Mouse (Mus musculus): Measurements from ENCODE around the gene S100a8. TPM values are rescaled to one million over a fixed set of nuclear protein-coding genes. Genes with fewer than 3 reads are reported as not detected.

Gene S100a8
- polyA plus RNA-seq (2012; rRNA removed), result 0.95 and 1.8 TPM in 2 replicates

DNA sequence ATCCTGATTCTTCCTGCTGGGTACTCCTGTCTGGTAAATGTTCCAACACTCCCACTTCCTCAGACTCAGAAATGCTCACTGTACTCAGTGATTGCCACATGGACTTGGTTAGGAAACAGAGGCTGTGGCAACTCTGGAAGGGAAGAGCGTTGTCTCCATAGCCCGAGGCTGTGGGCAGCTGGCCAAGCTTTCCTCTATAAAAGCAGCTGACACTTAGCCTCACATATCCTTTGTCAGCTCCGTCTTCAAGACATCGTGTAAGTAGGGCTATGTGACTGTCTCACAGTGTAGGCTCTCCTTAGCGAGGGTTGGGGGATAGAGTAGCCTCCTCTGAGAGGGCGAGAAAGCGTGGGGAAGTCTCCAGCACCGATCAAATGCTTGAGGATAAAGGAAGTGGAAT lies at the start of gene S100a8:
Gene S100a8, plus strand, starts transcription at position 133 of the 400 bp plus-strand sequence.
- H3K4me1 ChIP-seq (ENCODE audit: control insufficient read depth, insufficient read depth, low read length), result no peaks in the 10 kb centered on the region
- H3K4me3 ChIP-seq (ENCODE audit: insufficient read depth, low read length), result no peak within 1 kb of the TSS
- H3K27ac ChIP-seq (ENCODE audit: insufficient read depth, low read length), result no peak within 1 kb of the TSS
- TF ChIP-seq POLR2A (IDR thresholded peaks at IDR 0.05; ENCODE audit: extremely low read depth, insufficient read depth, low read length) (no peak), CTCF (IDR thresholded peaks at IDR 0.05; ENCODE audit: extremely low read depth, insufficient read depth, low read length) (no peak)

DNA sequence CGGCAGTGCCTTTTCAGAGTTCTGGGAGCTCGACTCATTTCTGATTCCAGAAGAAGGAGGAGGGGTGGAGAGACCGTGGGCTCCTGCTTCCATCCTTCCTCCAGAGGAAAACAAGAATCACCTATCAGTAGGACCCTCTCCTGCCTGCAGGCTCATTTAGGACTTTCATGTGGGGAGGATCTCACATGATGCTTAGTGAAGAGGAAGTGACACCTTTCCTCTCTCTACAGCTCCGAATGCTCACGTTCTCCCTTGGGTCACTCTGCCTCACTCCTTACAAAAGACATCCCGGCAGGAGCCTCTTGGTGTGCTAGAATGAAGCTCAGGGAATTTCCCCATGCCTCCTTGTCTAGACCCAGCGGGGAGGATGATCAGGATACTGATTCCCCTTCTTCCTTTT lies 47.2 kb upstream of the S100a8 start:
- Histone ChIP-seq H3K27ac (ENCODE audit: insufficient read depth, low read length) (no peak overlapping the region), H3K4me1 (ENCODE audit: control insufficient read depth, insufficient read depth, low read length) (no peaks in the 10 kb centered on the region; the same call in 1 of the 2 replicates), H3K4me3 (ENCODE audit: insufficient read depth, low read length) (no peak overlapping the region)
- TF ChIP-seq POLR2A (IDR thresholded peaks at IDR 0.05; ENCODE audit: extremely low read depth, insufficient read depth, low read length) (no peak), CTCF (IDR thresholded peaks at IDR 0.05; ENCODE audit: extremely low read depth, insufficient read depth, low read length) (no peak)

DNA sequence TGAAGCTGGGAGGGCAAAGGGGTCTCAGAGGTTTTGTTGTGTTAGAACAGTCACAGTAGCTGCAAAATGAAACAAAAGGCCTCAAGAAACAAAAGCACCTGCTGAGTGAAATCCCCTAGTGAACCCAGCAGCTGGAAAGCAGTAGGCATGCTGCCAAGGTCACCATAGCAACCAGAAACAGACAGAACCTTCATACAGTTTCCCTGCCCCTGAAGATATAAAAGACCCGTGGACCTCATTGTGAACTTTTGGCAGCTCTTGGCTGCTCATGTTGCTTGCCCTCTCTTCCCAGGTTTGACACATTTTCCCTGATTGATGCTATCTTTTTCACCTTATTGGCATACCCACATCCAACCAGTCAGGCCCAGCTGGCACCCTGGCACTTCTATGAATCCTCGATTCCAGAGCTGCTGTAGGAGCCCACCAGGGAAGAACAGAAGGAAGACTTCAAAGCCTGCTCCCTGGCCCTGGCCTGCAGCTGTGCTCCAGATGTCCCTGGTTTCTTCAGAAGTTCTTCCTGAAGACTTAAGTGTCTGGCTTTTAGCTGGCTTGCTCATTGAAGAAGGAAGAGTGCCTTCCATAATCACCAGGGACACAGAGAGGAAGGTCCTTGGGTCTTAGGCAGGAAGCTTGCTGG lies 45.2 kb upstream of the S100a8 start:
- Histone ChIP-seq H3K4me1 (ENCODE audit: control insufficient read depth, insufficient read depth, low read length) (no peaks in the 10 kb centered on the region; the same call in 1 of the 2 replicates), H3K27ac (ENCODE audit: insufficient read depth, low read length) (no peak overlapping the region), H3K4me3 (ENCODE audit: insufficient read depth, low read length) (no peak overlapping the region)
- TF ChIP-seq CTCF (IDR thresholded peaks at IDR 0.05; ENCODE audit: extremely low read depth, insufficient read depth, low read length) (no peak), POLR2A (IDR thresholded peaks at IDR 0.05; ENCODE audit: extremely low read depth, insufficient read depth, low read length) (no peak)

DNA sequence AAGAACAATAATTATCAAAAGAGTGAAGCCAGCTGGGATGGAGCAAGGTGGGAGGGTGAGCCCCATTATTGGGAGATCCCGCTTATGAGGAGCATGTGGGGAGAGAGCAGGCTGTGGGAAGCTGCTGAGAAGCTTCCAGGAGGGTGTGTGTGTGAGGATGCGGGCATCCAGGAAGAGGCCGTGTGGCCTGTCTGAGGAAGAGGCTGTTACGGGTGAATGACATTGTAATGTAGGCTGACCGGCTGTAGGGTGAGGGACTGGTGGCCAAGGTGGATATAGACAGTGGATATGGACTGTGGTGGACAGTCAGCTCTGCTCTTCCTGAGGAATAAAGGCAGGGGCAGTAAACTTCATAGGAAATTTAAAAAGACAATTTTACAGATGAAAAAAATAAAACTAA lies 43.3 kb upstream of the S100a8 start:
- Histone ChIP-seq H3K4me1 (ENCODE audit: control insufficient read depth, insufficient read depth, low read length) (no peaks in the 10 kb centered on the region; the same call in 1 of the 2 replicates), H3K27ac (ENCODE audit: insufficient read depth, low read length) (no peak overlapping the region), H3K4me3 (ENCODE audit: insufficient read depth, low read length) (no peak overlapping the region)
- no peak for TF ChIP-seq CTCF (IDR thresholded peaks at IDR 0.05; ENCODE audit: extremely low read depth, insufficient read depth, low read length)
- TF ChIP-seq POLR2A (IDR thresholded peaks at IDR 0.05; ENCODE audit: extremely low read depth, insufficient read depth, low read length), result no peak

DNA sequence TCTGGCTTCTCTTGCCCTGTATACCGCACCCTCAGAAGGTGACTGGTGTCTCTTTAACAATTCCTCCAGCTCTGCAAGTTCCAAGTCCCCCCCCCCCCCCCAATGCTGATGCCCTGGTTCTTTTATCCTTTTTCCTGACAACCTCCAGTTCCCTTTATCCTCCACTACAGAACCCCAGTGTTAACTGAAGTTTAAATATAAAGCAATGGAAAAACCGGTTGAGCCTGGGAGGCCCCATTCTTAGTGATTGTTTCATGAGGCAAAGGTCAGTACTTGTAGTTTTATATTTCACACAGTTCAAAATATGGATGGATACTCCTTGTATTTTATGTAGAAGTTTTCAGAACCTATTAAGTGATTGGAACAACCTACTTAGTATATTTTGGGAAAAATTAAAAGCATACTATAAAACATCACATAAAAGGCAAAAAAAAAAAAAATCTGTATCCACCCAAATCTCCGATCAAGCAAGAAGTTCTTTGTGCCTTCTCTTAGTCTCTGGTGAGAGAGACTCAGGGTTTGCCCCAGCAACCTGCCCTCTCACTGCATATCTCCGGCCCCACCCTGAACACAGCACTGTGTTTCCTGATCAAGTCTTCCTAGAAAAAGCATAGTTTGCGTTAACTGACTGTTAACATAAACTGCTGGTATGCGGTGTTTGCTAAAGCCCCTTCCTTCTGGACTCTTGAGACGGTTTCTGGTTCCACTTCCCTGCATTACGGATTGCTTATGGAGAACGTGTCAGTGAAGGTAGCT lies 42.3 kb upstream of the S100a8 start:
- Histone ChIP-seq H3K4me3 (ENCODE audit: insufficient read depth, low read length) (no peak overlapping the region), H3K4me1 (ENCODE audit: control insufficient read depth, insufficient read depth, low read length) (no peaks in the 10 kb centered on the region; the same call in 1 of the 2 replicates), H3K27ac (ENCODE audit: insufficient read depth, low read length) (no peak overlapping the region)
- TF ChIP-seq POLR2A (IDR thresholded peaks at IDR 0.05; ENCODE audit: extremely low read depth, insufficient read depth, low read length) (no peak), CTCF (IDR thresholded peaks at IDR 0.05; ENCODE audit: extremely low read depth, insufficient read depth, low read length) (no peak)

DNA sequence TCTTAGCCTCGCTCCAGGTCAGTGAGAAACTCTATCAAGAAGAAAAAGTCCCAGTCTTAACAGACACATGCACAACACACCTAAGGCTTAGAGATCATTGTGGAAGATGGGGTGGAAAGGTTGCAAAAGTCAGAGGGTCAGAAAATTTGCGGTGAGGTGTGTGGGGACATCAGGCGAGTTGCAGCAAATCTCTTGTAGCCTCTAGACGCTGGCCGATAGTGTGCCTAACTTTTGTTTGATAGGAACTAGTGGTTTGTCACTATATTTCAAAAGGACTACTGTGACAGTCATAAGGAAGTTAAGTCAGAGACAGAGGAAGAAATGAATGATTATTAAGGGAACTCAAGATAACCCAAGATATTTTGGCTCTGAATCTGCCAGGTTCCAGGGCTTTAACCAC lies 41.4 kb upstream of the S100a8 start:
- Histone ChIP-seq H3K4me3 (ENCODE audit: insufficient read depth, low read length) (no peak overlapping the region), H3K4me1 (ENCODE audit: control insufficient read depth, insufficient read depth, low read length) (no peaks in the 10 kb centered on the region; the same call in 1 of the 2 replicates)
- no peak for TF ChIP-seq POLR2A (IDR thresholded peaks at IDR 0.05; ENCODE audit: extremely low read depth, insufficient read depth, low read length)
- no peak for TF ChIP-seq CTCF (IDR thresholded peaks at IDR 0.05; ENCODE audit: extremely low read depth, insufficient read depth, low read length)

DNA sequence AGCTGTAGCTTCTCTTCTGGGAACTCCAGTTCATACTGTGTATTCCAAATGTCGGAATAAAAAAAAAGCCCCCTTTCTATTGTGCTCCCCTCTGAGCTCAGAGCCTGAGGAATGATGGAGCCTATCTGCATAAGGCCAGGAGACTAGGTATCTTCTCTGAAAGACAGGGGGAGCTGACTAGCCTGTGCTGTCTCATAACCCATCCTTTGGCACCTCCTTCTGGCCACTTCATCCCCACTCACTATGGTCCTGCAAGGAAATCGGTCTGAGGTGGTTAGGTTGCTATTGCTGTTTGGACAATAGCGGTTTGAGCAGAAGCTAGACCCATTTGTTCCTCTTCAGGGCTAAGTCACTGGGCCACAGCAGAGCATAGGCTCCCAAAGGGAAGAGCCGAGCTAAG lies 41.0 kb upstream of the S100a8 start:
- H3K4me3 ChIP-seq (ENCODE audit: insufficient read depth, low read length), result no peak overlapping the region
- TF ChIP-seq POLR2A (IDR thresholded peaks at IDR 0.05; ENCODE audit: extremely low read depth, insufficient read depth, low read length) (no peak), CTCF (IDR thresholded peaks at IDR 0.05; ENCODE audit: extremely low read depth, insufficient read depth, low read length) (peak; percentile 76)
- H3K27ac ChIP-seq (ENCODE audit: insufficient read depth, low read length), result no peak overlapping the region
- H3K4me1 ChIP-seq (ENCODE audit: control insufficient read depth, insufficient read depth, low read length), result no peaks in the 10 kb centered on the region; the same call in 1 of the 2 replicates

More for the DNA sequence above, 41.4 kb upstream of the S100a8 start:
- no peak overlapping the region for H3K27ac ChIP-seq (ENCODE audit: insufficient read depth, low read length)

DNA sequence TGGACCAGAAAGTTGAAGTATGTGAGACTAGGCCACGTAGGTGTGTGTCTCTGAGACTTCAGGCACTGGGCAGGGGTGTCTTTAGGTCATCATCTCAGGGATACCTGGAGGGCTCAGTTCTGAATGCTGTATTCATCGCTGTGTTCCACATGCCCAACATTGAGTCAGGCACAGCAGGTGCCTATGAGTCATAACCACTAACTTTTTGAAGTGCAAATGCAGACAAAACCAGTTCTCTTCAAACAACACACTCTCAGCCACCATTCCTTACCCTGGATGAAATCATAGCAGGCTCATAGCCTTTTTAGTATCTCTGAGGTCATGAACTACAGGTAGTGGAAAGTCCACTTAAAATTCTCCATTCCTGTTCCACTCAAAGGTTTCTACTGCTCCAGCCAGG lies 39.5 kb upstream of the S100a8 start:
- no peaks in the 10 kb centered on the region for H3K4me1 ChIP-seq (ENCODE audit: control insufficient read depth, insufficient read depth, low read length)
- TF ChIP-seq POLR2A (IDR thresholded peaks at IDR 0.05; ENCODE audit: extremely low read depth, insufficient read depth, low read length), result no peak
- TF ChIP-seq CTCF (IDR thresholded peaks at IDR 0.05; ENCODE audit: extremely low read depth, insufficient read depth, low read length), result no peak
- H3K27ac ChIP-seq (ENCODE audit: insufficient read depth, low read length), result no peak overlapping the region
- no peak overlapping the region for H3K4me3 ChIP-seq (ENCODE audit: insufficient read depth, low read length)

DNA sequence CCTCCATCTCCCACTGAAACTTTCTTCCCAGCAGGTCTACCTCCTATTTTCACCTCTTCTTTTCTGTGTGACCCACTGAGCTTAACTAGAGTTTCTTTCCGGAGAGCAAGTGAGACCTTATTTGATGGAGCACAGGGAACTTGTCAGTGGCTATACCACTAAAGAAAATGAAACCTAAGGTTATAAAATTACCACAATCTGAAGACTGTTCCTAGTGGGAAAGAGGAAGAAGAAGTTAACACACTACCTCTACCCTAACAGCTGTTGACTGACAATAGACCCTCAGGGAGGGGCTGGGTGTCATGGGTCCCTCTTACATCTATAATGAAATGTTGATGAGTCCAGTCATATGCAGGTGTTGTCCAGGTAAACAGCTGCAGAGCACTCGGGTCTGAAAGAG lies 36.8 kb upstream of the S100a8 start:
- TF ChIP-seq POLR2A (IDR thresholded peaks at IDR 0.05; ENCODE audit: extremely low read depth, insufficient read depth, low read length), result no peak
- TF ChIP-seq CTCF (IDR thresholded peaks at IDR 0.05; ENCODE audit: extremely low read depth, insufficient read depth, low read length), result no peak
- no peak overlapping the region for H3K4me3 ChIP-seq (ENCODE audit: insufficient read depth, low read length)
- H3K4me1 ChIP-seq (ENCODE audit: control insufficient read depth, insufficient read depth, low read length), result no peaks in the 10 kb centered on the region

More for the DNA sequence above, 36.8 kb upstream of the S100a8 start:
- H3K27ac ChIP-seq (ENCODE audit: insufficient read depth, low read length), result no peak overlapping the region

Measured in cortical plate, adult 2 months (tissue).